Mouse (Mus musculus) hindlimb bud, embryonic 11.5 days (tissue): ENCODE data around the gene Pm20d1.

Experiments
- DNase-seq: peaks from one replicate; pipeline ENCODE4 v3.0.0-alpha.2; 2012; ENCODE audit warnings: low read depth, low spot score; ENCODE audit errors: extremely low spot score

Gene Pm20d1

DNA sequence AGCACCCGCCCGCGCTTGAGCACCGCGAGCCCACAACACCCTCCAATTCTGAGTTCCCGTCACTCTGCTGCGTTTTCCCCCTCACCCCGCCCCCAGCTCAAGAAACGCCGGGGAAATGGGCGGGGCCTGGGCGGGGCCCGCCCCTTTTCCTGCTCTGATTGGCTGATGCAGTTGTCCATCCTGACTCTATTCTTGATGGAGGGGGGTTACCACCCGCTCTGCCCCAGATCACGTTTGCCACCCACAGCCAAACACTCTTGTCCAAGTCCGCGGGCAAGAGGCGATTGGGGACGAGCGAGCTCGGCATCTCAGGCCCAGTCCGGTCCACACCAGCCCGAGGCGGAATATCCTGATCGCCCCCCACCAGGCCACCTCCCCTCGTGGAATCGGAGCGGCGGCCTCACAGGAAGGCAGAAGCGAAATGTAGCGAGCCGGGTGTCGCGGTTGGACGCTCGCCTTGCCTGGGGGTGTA, 30.6 kb downstream of the Pm20d1 start:
- peak; percentile 94 for DNase-seq

DNA sequence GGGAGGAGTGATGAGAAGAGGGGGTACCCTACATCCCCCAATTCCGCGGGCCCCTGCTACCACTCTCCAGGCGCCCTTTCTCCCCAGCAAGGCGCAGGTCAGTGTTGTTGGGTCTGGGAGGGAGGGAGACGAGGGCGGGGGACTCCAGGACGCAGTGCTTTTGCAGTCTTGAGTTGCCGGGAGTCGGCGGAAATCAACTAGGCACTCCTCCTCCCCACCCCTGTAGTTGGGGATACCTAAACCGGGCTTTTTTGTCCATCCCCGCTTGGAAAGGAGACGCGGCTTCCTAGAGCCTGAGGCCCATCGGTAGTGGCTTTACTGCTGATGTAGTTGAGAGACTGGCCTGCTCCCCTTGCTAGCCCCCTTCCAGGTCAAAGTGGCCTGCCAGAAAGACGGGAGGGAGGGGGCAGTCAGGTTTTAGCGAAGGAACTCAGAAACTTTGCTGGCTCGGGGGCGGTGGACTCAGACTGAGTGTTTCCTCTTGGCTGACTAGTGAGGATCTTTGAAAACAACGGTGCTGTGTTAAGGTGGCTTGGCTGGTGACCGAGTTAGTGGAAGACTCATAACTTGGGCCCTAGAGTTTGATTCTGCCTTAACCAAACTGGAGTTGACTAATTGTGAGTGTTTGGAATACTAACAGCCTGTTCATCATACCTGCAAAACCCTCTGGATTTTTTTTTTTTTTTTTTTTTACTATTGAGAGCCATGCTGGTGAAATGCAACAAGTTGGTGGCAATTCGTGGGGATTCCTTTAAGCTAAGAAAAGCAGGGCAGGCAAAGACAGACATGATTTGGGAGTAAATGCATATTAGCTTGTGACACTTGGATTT, 31.3 kb downstream of the Pm20d1 start:
- DNase-seq: no peak

- no peak for DNase-seq
Measured at GRCm38 (mm10) chr1:131829279-131829678, 32.1 kb downstream of the Pm20d1 start.

DNA sequence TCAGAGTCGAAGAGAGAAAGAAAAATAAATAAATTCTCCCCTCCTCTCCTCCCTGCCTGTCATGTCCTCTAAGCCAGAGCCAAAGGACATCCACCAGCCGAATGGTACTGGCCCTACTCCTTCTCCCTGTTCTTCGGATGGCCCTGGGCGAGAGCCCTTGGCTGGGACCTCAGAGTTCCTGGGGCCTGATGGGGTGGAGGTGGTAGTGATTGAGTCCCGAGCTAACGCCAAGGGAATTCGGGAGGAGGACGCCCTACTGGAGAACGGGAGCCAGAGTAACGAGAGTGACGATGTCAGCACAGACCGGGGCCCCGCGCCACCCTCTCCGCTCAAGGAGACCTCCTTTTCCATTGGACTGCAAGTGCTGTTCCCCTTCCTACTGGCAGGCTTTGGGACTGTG, 33.4 kb downstream of the Pm20d1 start:
- DNase-seq: no peak

DNA sequence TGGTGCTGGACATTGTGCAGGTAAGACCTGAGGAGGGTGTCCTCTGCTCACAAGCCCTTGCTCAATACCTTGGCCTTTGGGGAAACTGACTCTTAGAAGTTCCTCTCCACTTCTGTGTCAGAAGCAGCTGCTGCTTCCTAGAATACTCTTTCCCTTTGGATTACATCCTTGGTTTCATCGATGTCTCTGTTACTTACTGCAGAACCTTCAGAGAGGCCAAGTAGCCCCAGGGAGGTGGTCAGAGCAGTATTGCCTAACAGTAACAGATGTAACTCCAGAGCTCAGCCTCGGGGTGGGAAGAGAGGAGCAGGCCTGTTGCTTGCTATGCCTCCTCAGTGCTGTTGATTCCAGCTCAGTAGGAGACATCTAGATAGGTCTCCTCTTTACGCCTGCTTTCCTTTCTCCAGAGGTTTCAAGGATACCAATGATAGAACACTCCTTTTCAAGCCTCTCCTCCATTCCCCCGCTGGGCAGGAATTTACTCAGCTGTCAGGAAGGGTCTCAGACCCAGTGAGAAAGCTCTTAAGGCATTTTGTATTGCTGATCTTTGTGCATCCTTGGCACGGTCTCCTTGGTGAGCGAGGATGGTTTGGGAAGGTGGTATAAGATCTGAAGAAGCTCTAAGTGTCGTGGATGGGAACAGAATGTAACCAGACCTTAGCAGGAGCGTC, 33.9 kb downstream of the Pm20d1 start:
- no peak for DNase-seq

DNA sequence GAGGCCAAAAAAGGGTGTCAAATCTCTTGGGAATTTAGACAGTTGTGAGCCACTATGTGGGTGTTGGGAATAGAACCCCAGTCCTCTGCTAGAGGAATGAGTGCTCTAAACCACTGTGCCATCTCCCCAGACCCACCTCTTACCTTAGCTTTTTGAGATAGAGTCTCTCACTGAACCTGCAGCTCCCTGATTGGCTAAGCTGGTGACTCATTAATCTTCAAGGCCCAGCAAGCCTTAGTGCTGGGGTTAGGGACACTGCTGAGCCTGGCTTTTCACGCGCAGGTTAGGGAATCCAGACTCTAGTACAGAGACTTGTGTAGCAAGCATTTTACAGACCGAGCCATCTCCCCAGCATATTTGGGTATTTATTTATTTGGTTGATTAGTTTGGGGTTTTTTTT, 39.9 kb downstream of the Pm20d1 start:
- no peak for DNase-seq

GRCm38 (mm10) chr1:131838542-131838941, 41.4 kb downstream of the Pm20d1 start:
- no peak for DNase-seq

- no peak for DNase-seq
Measured at GRCm38 (mm10) chr1:131839279-131839678, 42.1 kb downstream of the Pm20d1 start.

GRCm38 (mm10) chr1:131842221-131842620, 45.0 kb downstream of the Pm20d1 start:
- no peak for DNase-seq

DNA sequence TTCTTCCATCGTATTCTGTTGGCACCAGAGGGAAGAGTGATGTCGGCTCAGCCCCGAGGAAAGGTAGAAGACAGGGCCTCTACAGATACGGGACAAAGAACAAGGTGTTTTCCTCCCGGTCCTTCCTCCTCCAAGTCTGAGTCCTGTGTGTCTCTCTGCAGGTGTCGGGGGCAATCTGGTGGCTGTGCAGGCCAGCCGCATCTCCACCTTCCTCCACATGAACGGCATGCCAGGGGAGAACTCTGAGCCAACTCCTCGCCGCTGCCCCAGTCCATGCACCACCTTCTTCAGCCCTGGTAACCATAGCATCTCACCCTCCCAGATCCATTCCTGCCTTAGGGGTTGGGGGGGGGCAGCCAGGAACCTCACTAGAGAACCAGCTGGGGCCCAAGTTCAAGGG, 46.6 kb downstream of the Pm20d1 start:
- no peak for DNase-seq

GRCm38 (mm10) chr1:131844883-131845282, 47.7 kb downstream of the Pm20d1 start:
- no peak for DNase-seq

DNA sequence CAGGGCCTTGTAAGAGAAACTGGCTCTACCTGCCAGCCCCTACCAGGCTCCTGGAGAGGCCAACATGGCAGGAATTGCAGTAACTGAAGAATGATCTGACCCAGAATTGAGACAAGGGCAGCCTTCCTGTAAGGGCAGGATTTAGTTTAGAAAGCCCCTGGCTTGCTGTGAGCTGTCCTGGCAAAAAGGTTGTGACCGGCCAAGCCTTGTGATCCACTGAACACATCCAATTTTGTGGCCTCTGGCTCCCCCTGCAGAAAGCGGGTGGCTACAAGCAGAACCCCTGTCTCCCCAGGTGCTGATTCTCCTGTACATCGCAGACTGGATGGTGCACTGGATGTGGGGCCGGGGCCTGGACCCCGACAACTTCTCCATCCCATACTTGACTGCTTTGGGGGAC, 49.1 kb downstream of the Pm20d1 start:
- DNase-seq: no peak

- DNase-seq: no peak
Measured at GRCm38 (mm10) chr1:131861811-131862210, 64.6 kb downstream of the Pm20d1 start.

- DNase-seq: no peak
Measured at GRCm38 (mm10) chr1:131865596-131865995, 68.4 kb downstream of the Pm20d1 start.

- DNase-seq: no peak
Measured at GRCm38 (mm10) chr1:131866304-131866999, 69.3 kb downstream of the Pm20d1 start.

DNA sequence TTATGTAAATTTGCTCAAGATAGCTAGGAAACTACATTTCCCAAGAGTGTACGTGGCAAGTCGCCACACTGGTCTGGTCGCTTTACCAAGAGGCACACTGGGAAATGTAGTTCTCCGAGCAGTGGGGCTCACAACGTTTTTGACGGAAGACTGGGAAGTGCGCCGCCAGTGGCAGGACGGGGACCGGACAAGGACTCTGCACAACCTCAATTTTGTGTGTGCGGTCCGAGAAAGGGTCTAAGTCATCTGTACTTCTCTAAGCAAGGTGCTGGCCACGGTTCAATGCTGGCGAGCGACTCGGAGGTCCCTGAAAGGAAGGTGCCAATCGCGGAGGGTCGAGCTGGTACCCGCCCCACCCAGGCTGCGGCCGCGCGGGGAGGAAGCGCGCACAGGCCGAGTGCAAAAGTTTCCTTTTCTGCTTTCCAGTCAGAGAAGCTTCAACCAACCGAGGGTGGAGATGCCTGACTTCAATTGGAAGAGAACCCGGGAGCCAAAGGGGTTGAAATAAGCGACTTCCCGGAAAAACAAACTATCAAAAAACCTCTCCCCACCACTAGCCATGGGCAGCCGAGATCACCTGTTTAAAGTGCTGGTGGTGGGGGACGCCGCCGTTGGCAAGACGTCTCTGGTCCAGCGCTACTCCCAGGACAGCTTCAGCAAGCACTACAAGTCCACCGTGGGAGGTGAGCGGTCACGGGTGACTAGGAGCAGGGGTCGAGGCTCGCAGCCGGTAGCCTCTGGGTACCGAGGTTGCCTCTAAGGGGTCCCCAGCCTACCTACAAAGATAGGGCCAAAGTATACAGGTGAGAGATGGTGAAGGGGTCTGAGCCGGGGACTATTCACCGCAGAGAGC, 70.1 kb downstream of the Pm20d1 start, which contains the start of gene Rab29:
TSS of gene Rab29 (plus strand) at position 132 of the 853 bp plus-strand sequence.
- peak; percentile 80 for DNase-seq

- DNase-seq: no peak
Measured at GRCm38 (mm10) chr1:131867946-131868290, 70.7 kb downstream of the Pm20d1 start.

DNA sequence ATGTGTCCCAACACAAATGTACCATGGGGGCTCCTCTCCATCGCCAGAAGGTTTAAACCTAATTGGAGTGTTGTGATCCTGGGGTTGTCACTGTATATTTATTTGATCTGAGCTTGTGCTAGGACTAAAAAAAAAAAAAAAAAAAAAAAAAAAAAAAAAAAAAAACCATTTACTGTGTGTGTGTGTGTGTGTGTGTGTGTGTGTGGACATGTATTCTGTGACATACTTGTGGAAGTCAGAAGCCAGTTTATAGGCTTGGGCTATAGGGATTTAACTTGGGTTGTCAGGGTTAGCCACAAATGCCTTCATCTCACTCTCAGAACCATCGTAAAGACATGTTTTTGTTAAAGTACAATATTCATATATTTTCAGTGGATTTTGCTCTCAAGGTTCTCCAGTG, 72.4 kb downstream of the Pm20d1 start:
- no peak for DNase-seq
